Mouse (Mus musculus) midbrain, embryonic 14.5 days (tissue): ENCODE data around the gene 2010111I01Rik. TPM values are rescaled to one million over a fixed set of nuclear protein-coding genes. Genes with fewer than 3 reads are reported as not detected.

ENCODE experiments used
- ATAC-seq: fragments of 200-750 bp; cut with Nextera tagmentation; 2 replicates; pipeline ENCODE4 v1.8.0; 2017; ENCODE audit warnings: moderate number of reproducible peaks, moderate library complexity; ENCODE audit not compliant: low FRiP score, low TSS enrichment
- DNase-seq: peaks from one replicate; pipeline ENCODE4 v3.0.0-alpha.2; 2015
- H3K27ac ChIP-seq: fragments of 300-500 bp; sonication (generic); replicated peaks from 2 replicates; pipeline ENCODE4 v1.5.1; 2014; ENCODE audit warnings: mild to moderate bottlenecking, low read depth, low read length, moderate library complexity
- H3K27me3 ChIP-seq: fragments of 300-500 bp; sonication (generic); 2 replicates; pipeline ENCODE4 v1.6.1; 2014; ENCODE audit warnings: low read length, control low read depth, mixed read lengths; ENCODE audit not compliant: control insufficient read depth, insufficient read depth
- H3K36me3 ChIP-seq: fragments of 300-500 bp; sonication (generic); 2 replicates; pipeline ENCODE4 v1.6.1; 2014; ENCODE audit warnings: low read length, control low read depth; ENCODE audit not compliant: control insufficient read depth, insufficient read depth
- H3K4me1 ChIP-seq: fragments of 300-500 bp; sonication (generic); 2 replicates; pipeline ENCODE4 v1.6.1; 2014; ENCODE audit warnings: mild to moderate bottlenecking, antibody characterized with exemption, low read length, control low read depth; ENCODE audit not compliant: control insufficient read depth, insufficient read depth
- H3K4me2 ChIP-seq: fragments of 300-500 bp; sonication (generic); 2 replicates; pipeline ENCODE4 v1.6.1; 2014; ENCODE audit warnings: mild to moderate bottlenecking, low read length, moderate library complexity
- H3K4me3 ChIP-seq: fragments of 300-500 bp; sonication (generic); replicated peaks from 2 replicates; pipeline ENCODE4 v1.5.1; 2014; ENCODE audit warnings: low read depth, low read length
- H3K9ac ChIP-seq: fragments of 300-500 bp; sonication (generic); replicated peaks from 2 replicates; pipeline ENCODE4 v1.6.1; 2014; ENCODE audit warnings: mild to moderate bottlenecking, low read length, moderate library complexity
- H3K9me3 ChIP-seq: fragments of 300-500 bp; sonication (generic); 2 replicates; pipeline ENCODE4 v1.6.1; 2016; ENCODE audit warnings: low read length, control low read depth, mixed read lengths; ENCODE audit not compliant: control insufficient read depth
- WGBS: fragments of 180-500 bp; shearing (Covaris S2); extraction: QIAGEN DNeasy Blood & Tissue Kit; methylation state at CpG from one replicate; pipeline ENCODE4 v1.1.7; 2014; 5-methylcytosine and 5-hydroxymethylcytosine counted together
- polyA plus RNA-seq: library from polyadenylated mRNA; unstranded; fragments of >200 nt; fragmentation: Nextera tagmentation; extraction: Ambion mirVana; gene quantifications from 2 replicates; pipeline ENCODE4 v1.2.1, GENCODE M21; 2014

2010111I01Rik gene
- polyA plus RNA-seq, 1 experiment from 2014 or later, result 32.0 TPM

- H3K9me3 ChIP-seq, result no peaks in the 10 kb centered on the region
- no peaks in the 10 kb centered on the region for H3K36me3 ChIP-seq
- 92% methylated on average over 10 of the region's 10 CpGs for WGBS
- H3K4me2 ChIP-seq, result no peak overlapping the region
- H3K27me3 ChIP-seq, result no peaks in the 10 kb centered on the region
- no peak overlapping the region for H3K4me3 ChIP-seq
- peaks cover 7% of the 10 kb centered on the region; the same call in 1 of the 2 replicates for H3K4me1 ChIP-seq
- no peak overlapping the region for H3K9ac ChIP-seq
- DNase-seq (no peak), ATAC-seq (no peak)
- H3K27ac ChIP-seq, result no peak overlapping the region
These were observed 283.6 kb downstream of the 2010111I01Rik start for GRCm38 (mm10) chr13:63248318-63248717.

GRCm38 (mm10) chr13:63249171-63249570 is 284.5 kb downstream of the 2010111I01Rik start:
- WGBS, result 89% methylated on average over 7 of the region's 7 CpGs
- Histone ChIP-seq H3K4me2 (no peak overlapping the region), H3K4me3 (no peak overlapping the region), H3K27ac (no peak overlapping the region), H3K27me3 (no peaks in the 10 kb centered on the region), H3K9ac (no peak overlapping the region), H3K9me3 (no peaks in the 10 kb centered on the region), H3K4me1 (peaks cover 7% of the 10 kb centered on the region; the same call in 1 of the 2 replicates), H3K36me3 (no peaks in the 10 kb centered on the region)
- ATAC-seq, result no peak
- DNase-seq, result no peak

- 80% methylated on average over 8 of the region's 8 CpGs for WGBS
- no peak for DNase-seq
- H3K27ac ChIP-seq, result no peak overlapping the region
These were observed 285.2 kb downstream of the 2010111I01Rik start for GRCm38 (mm10) chr13:63249741-63250431.

GRCm38 (mm10) chr13:63250441-63250980 is 285.8 kb downstream of the 2010111I01Rik start:
- WGBS, result 92% methylated on average over 8 of the region's 8 CpGs
- no peak for ATAC-seq
- H3K4me2 ChIP-seq, result no peak overlapping the region
- H3K36me3 ChIP-seq, result no peaks in the 10 kb centered on the region
- DNase-seq, result no peak
- no peaks in the 10 kb centered on the region for H3K9me3 ChIP-seq
- no peaks in the 10 kb centered on the region for H3K4me1 ChIP-seq
- H3K27ac ChIP-seq, result no peak overlapping the region
- no peaks in the 10 kb centered on the region for H3K27me3 ChIP-seq
- no peak overlapping the region for H3K4me3 ChIP-seq
- H3K9ac ChIP-seq, result no peak overlapping the region

More at GRCm38 (mm10) chr13:63249741-63250431, 285.2 kb downstream of the 2010111I01Rik start:
- H3K36me3 ChIP-seq, result no peaks in the 10 kb centered on the region
- ATAC-seq, result no peak
- no peaks in the 10 kb centered on the region for H3K27me3 ChIP-seq
- H3K9ac ChIP-seq, result no peak overlapping the region
- peaks cover under 1% of the 10 kb centered on the region; the same call in 1 of the 2 replicates for H3K4me1 ChIP-seq
- no peaks in the 10 kb centered on the region for H3K9me3 ChIP-seq
- H3K4me3 ChIP-seq, result no peak overlapping the region
- no peak overlapping the region for H3K4me2 ChIP-seq

- Histone ChIP-seq H3K9me3 (no peaks in the 10 kb centered on the region), H3K9ac (no peak overlapping the region), H3K36me3 (no peaks in the 10 kb centered on the region), H3K4me2 (no peak overlapping the region), H3K4me3 (no peak overlapping the region), H3K27ac (0 out of 2 replicates have a peak overlapping the region, but pooled peaks have one; percentile 2), H3K27me3 (no peaks in the 10 kb centered on the region), H3K4me1 (no peaks in the 10 kb centered on the region)
- DNase-seq (no peak), ATAC-seq (no peak)
- WGBS, result 55% methylated on average over 12 of the region's 12 CpGs
These were observed 286.6 kb downstream of the 2010111I01Rik start for GRCm38 (mm10) chr13:63251118-63251889.

- no peak for DNase-seq
- Histone ChIP-seq H3K4me2 (no peak overlapping the region), H3K27me3 (no peaks in the 10 kb centered on the region), H3K4me3 (no peak overlapping the region), H3K36me3 (no peaks in the 10 kb centered on the region), H3K9me3 (no peaks in the 10 kb centered on the region), H3K4me1 (no peaks in the 10 kb centered on the region), H3K27ac (no peak overlapping the region), H3K9ac (no peak overlapping the region)
- ATAC-seq, result no peak
- WGBS, result 95% methylated on average over 2 of the region's 2 CpGs
These were observed 287.8 kb downstream of the 2010111I01Rik start for GRCm38 (mm10) chr13:63252295-63253010.

GRCm38 (mm10) chr13:63253147-63253546 is 288.5 kb downstream of the 2010111I01Rik start:
- Histone ChIP-seq H3K9me3 (no peaks in the 10 kb centered on the region), H3K27ac (no peak overlapping the region), H3K4me1 (no peaks in the 10 kb centered on the region), H3K27me3 (no peaks in the 10 kb centered on the region), H3K4me3 (no peak overlapping the region), H3K36me3 (no peaks in the 10 kb centered on the region), H3K4me2 (no peak overlapping the region), H3K9ac (no peak overlapping the region)
- ATAC-seq (no peak), DNase-seq (no peak)
- 85% methylated on average over 5 of the region's 5 CpGs for WGBS

GRCm38 (mm10) chr13:63253886-63254636 is 289.4 kb downstream of the 2010111I01Rik start:
- WGBS, result 94% methylated on average over 7 of the region's 7 CpGs
- no peak overlapping the region for H3K4me2 ChIP-seq
- H3K27ac ChIP-seq, result no peak overlapping the region
- no peaks in the 10 kb centered on the region for H3K27me3 ChIP-seq
- H3K9ac ChIP-seq, result no peak overlapping the region
- no peaks in the 10 kb centered on the region for H3K9me3 ChIP-seq
- no peak overlapping the region for H3K4me3 ChIP-seq
- H3K36me3 ChIP-seq, result no peaks in the 10 kb centered on the region
- no peaks in the 10 kb centered on the region for H3K4me1 ChIP-seq
- ATAC-seq (no peak), DNase-seq (no peak)
